Comparison of ENCODE assay signal across 10 mouse cellular contexts in genomic region chr17:46854096-46854495, GRCm38 (mm10). TPM values are rescaled to one million over a fixed set of nuclear protein-coding genes. Genes with fewer than 3 reads are reported as not detected.
DNase-seq lines count a peak whose midpoint lies in the region; ATAC-seq and TF ChIP-seq lines count a peak whose summit lies in the region.
"Had no signal": no experiment of that assay in that cellular context is flagged by ENCODE, and none has a peak within 500 bp of the region (broad histone marks: within the 10 kb centered on the region; RNA-seq: fewer than 3 reads in every experiment).

No protein-coding gene starts in this region.

- no peak overlapping the region for H3K9ac ChIP-seq in heart, embryonic 15.5 days
- no peak overlapping the region for H3K9ac ChIP-seq in lung, postnatal 0 days (replicated peaks; ENCODE audit: low read depth)
- no peak overlapping the region for H3K9ac ChIP-seq in intestine, embryonic 15.5 days
- H3K9ac ChIP-seq in stomach, embryonic 15.5 days = no peak overlapping the region

- peak overlapping the region; percentile 100 for H3K27ac ChIP-seq in heart, embryonic 15.5 days
- H3K27ac ChIP-seq in lung, postnatal 0 days (ENCODE audit: low read length) = peak overlapping the region; percentile 57
- peak overlapping the region; percentile 67; the same call in 1 of the 2 replicates for H3K27ac ChIP-seq in intestine, embryonic 15.5 days
- peak overlapping the region; percentile 82; the same call in 1 of the 2 replicates for H3K27ac ChIP-seq in stomach, embryonic 15.5 days

- no peak for TF ChIP-seq CTCF in lung, postnatal 0 days (IDR thresholded peaks at IDR 0.05)

- H3K4me1 ChIP-seq in heart, embryonic 15.5 days (replicated peaks) = peaks cover 34% of the 10 kb centered on the region
- H3K4me1 ChIP-seq in lung, postnatal 0 days (ENCODE audit: insufficient read depth, low read depth, low read length) = peaks cover 10% of the 10 kb centered on the region; the same call in 1 of the 2 replicates
- H3K4me1 ChIP-seq in intestine, embryonic 15.5 days (replicated peaks) = peaks cover 25% of the 10 kb centered on the region
- peaks cover 22% of the 10 kb centered on the region for H3K4me1 ChIP-seq in stomach, embryonic 15.5 days

- WGBS in heart, embryonic 15.5 days = 69% methylated on average over 7 of the region's 7 CpGs
- 77% methylated on average over 7 of the region's 7 CpGs for WGBS in lung, postnatal 0 days
- 84% methylated on average over 7 of the region's 7 CpGs for WGBS in intestine, embryonic 15.5 days
- WGBS in stomach, embryonic 15.5 days = 86% methylated on average over 7 of the region's 7 CpGs

- no peak for ATAC-seq in heart, embryonic 15.5 days (replicated peaks; ENCODE audit: insufficient number of reproducible peaks, insufficient read depth, low FRiP score, low read depth)
- no peak for ATAC-seq in lung, postnatal 0 days
- ATAC-seq in intestine, embryonic 15.5 days = no peak
- ATAC-seq in stomach, embryonic 15.5 days (ENCODE audit: insufficient read depth, low FRiP score, low read depth) = no peak

- no peaks in the 10 kb centered on the region for H3K9me3 ChIP-seq in heart, embryonic 15.5 days (replicated peaks)
- H3K9me3 ChIP-seq in lung, postnatal 0 days (ENCODE audit: low read length) = no peaks in the 10 kb centered on the region
- no peaks in the 10 kb centered on the region for H3K9me3 ChIP-seq in intestine, embryonic 15.5 days
- no peaks in the 10 kb centered on the region for H3K9me3 ChIP-seq in stomach, embryonic 15.5 days
- H3K9me3 ChIP-seq: G1E had no signal

- H3K36me3 ChIP-seq in heart, embryonic 15.5 days = no peaks in the 10 kb centered on the region
- no peaks in the 10 kb centered on the region for H3K36me3 ChIP-seq in lung, postnatal 0 days (ENCODE audit: insufficient read depth, low read length)
- no peaks in the 10 kb centered on the region; the same call in 1 of the 2 replicates for H3K36me3 ChIP-seq in intestine, embryonic 15.5 days
- H3K36me3 ChIP-seq in stomach, embryonic 15.5 days = no peaks in the 10 kb centered on the region

- no peak for TF ChIP-seq EP300 in lung, postnatal 0 days (IDR thresholded peaks at IDR 0.05)

- no peaks in the 10 kb centered on the region for H3K27me3 ChIP-seq in heart, embryonic 15.5 days
- no peaks in the 10 kb centered on the region for H3K27me3 ChIP-seq in lung, postnatal 0 days (replicated peaks; ENCODE audit: insufficient read depth, low read length)
- H3K27me3 ChIP-seq in intestine, embryonic 15.5 days (replicated peaks) = no peaks in the 10 kb centered on the region
- no peaks in the 10 kb centered on the region for H3K27me3 ChIP-seq in stomach, embryonic 15.5 days (replicated peaks)

- H3K4me2 ChIP-seq in heart, embryonic 15.5 days = 0 out of 2 replicates have a peak overlapping the region, but pooled peaks have one; percentile 69
- H3K4me2 ChIP-seq in lung, postnatal 0 days (replicated peaks; ENCODE audit: low read depth, low read length) = no peak overlapping the region
- H3K4me2 ChIP-seq in intestine, embryonic 15.5 days (replicated peaks) = no peak overlapping the region
- peak overlapping the region; percentile 61; the same call in 1 of the 2 replicates for H3K4me2 ChIP-seq in stomach, embryonic 15.5 days

- no peak for DNase-seq in heart, adult 11 months
- no peak for DNase-seq in lung, postnatal 0 days (ENCODE audit: low spot score)
- no peak for DNase-seq in lung, postnatal 25 days (ENCODE audit: low spot score)
- DNase-seq in urinary bladder, postnatal 25 days (ENCODE audit: low spot score) = no peak
- DNase-seq in right cerebral cortex, postnatal 4 days = no peak

- no peak overlapping the region for H3K4me3 ChIP-seq in heart, embryonic 15.5 days
- no peak overlapping the region for H3K4me3 ChIP-seq in lung, postnatal 0 days (ENCODE audit: low read depth, low read length)
- no peak overlapping the region for H3K4me3 ChIP-seq in intestine, embryonic 15.5 days (replicated peaks)
- H3K4me3 ChIP-seq in stomach, embryonic 15.5 days (replicated peaks) = no peak overlapping the region

RNA-seq across cellular contexts. Expression of gene Bicral, which starts 4.2 kb away (rescaled TPM):
- 3.2 and 3.9 TPM in 2 replicates for polyA plus RNA-seq in heart, embryonic 15.5 days (2015; fragmentation: Nextera tagmentation; extraction: Ambion mirVana)
- polyA plus RNA-seq in lung, postnatal 0 days (2015; fragmentation: Nextera tagmentation; extraction: Ambion mirVana) = 3.0 and 3.4 TPM in 2 replicates
- 3.5 and 4.6 TPM in 2 replicates for polyA plus RNA-seq in intestine, embryonic 15.5 days (2015; fragmentation: Nextera tagmentation; extraction: Ambion mirVana)
- polyA plus RNA-seq in stomach, embryonic 15.5 days (2015; fragmentation: Nextera tagmentation; extraction: Ambion mirVana) = 4.6 and 5.6 TPM in 2 replicates

RNA-seq across cellular contexts. Expression of gene Tbcc, which starts 36.4 kb away (rescaled TPM):
- 41.9 and 43.8 TPM in 2 replicates for polyA plus RNA-seq in heart, embryonic 15.5 days (2015; fragmentation: Nextera tagmentation; extraction: Ambion mirVana)
- polyA plus RNA-seq in lung, postnatal 0 days (2015; fragmentation: Nextera tagmentation; extraction: Ambion mirVana) = 47.7 and 51.0 TPM in 2 replicates
- polyA plus RNA-seq in intestine, embryonic 15.5 days (2015; fragmentation: Nextera tagmentation; extraction: Ambion mirVana) = 48.2 and 48.6 TPM in 2 replicates
- 54.8 and 63.0 TPM in 2 replicates for polyA plus RNA-seq in stomach, embryonic 15.5 days (2015; fragmentation: Nextera tagmentation; extraction: Ambion mirVana)

RNA-seq across cellular contexts. Expression of gene Prph2, which starts 56.2 kb away (rescaled TPM):
- not detected in 2 replicates for polyA plus RNA-seq in heart, embryonic 15.5 days (2015; fragmentation: Nextera tagmentation; extraction: Ambion mirVana)
- not detected in 2 replicates for polyA plus RNA-seq in lung, postnatal 0 days (2015; fragmentation: Nextera tagmentation; extraction: Ambion mirVana)
- polyA plus RNA-seq in intestine, embryonic 15.5 days (2015; fragmentation: Nextera tagmentation; extraction: Ambion mirVana) = not detected in 2 replicates
- not detected in 2 replicates for polyA plus RNA-seq in stomach, embryonic 15.5 days (2015; fragmentation: Nextera tagmentation; extraction: Ambion mirVana)
- polyA plus RNA-seq: G1E; large intestine, adult 2 months had no signal

Comparison
In these comparisons a context has a peak if more than half of its experiments do, and no peak if none do; other contexts are left out.
1. H3K4me2 ChIP-seq: peak in heart, embryonic 15.5 days (single experiment) and stomach, embryonic 15.5 days (single experiment); none in lung, postnatal 0 days (single experiment) and intestine, embryonic 15.5 days (single experiment).
2. Peak in every context shown above with its lines, with median percentiles within 50 percentile points of each other: H3K27ac ChIP-seq.